Mouse (Mus musculus): ENCODE results near the gene 1520401A03Rik.

The 1520401A03Rik gene

GRCm38 (mm10) chr17:23700079-23700478, 22.5 kb downstream of the 1520401A03Rik start:
- DNase-seq (ENCODE audit: low read depth, low spot score): peak; percentile 78

- DNase-seq (ENCODE audit: low read depth, low spot score): no peak
Measured at GRCm38 (mm10) chr17:23699131-23700077, 23.2 kb downstream of the 1520401A03Rik start.

- no peak for DNase-seq (ENCODE audit: low read depth, low spot score)
Measured at GRCm38 (mm10) chr17:23695801-23696200, 26.8 kb downstream of the 1520401A03Rik start.

- DNase-seq (ENCODE audit: low read depth, low spot score): no peak
Measured at GRCm38 (mm10) chr17:23694491-23694890, 28.1 kb downstream of the 1520401A03Rik start.

- DNase-seq (ENCODE audit: low read depth, low spot score): no peak
Measured at GRCm38 (mm10) chr17:23683856-23684672, 38.5 kb downstream of the 1520401A03Rik start, which contains the start of gene Cldn9. Gene Cldn9, minus strand, starts transcription at chr17:23684026.

GRCm38 (mm10) chr17:23683226-23683625, 39.4 kb downstream of the 1520401A03Rik start:
- DNase-seq (ENCODE audit: low read depth, low spot score): no peak

- no peak for DNase-seq (ENCODE audit: low read depth, low spot score)
Measured at GRCm38 (mm10) chr17:23682530-23682929, 40.1 kb downstream of the 1520401A03Rik start.

- DNase-seq (ENCODE audit: low read depth, low spot score): no peak
Measured at GRCm38 (mm10) chr17:23682092-23682491, 40.5 kb downstream of the 1520401A03Rik start.

GRCm38 (mm10) chr17:23681086-23681485, 41.5 kb downstream of the 1520401A03Rik start:
- no peak for DNase-seq (ENCODE audit: low read depth, low spot score)

GRCm38 (mm10) chr17:23680336-23680735, 42.2 kb downstream of the 1520401A03Rik start:
- DNase-seq (ENCODE audit: low read depth, low spot score): no peak

- DNase-seq (ENCODE audit: low read depth, low spot score): no peak
Measured at GRCm38 (mm10) chr17:23679127-23679835, 43.3 kb downstream of the 1520401A03Rik start, which contains the start of gene Cldn6. Gene Cldn6, plus strand, starts transcription at chr17:23679249.

GRCm38 (mm10) chr17:23677236-23677679, 45.3 kb downstream of the 1520401A03Rik start, which contains the start of gene Tnfrsf12a:
Gene Tnfrsf12a, minus strand, starts transcription at chr17:23677468.
- peak; percentile 56 for DNase-seq (ENCODE audit: low read depth, low spot score)

GRCm38 (mm10) chr17:23676473-23677031, 46.0 kb downstream of the 1520401A03Rik start:
- DNase-seq (ENCODE audit: low read depth, low spot score): no peak

- no peak for DNase-seq (ENCODE audit: low read depth, low spot score)
Measured at GRCm38 (mm10) chr17:23675564-23676281, 46.9 kb downstream of the 1520401A03Rik start.

GRCm38 (mm10) chr17:23675127-23675526, 47.5 kb downstream of the 1520401A03Rik start:
- no peak for DNase-seq (ENCODE audit: low read depth, low spot score)

GRCm38 (mm10) chr17:23674271-23674952, 48.2 kb downstream of the 1520401A03Rik start:
- no peak for DNase-seq (ENCODE audit: low read depth, low spot score)

GRCm38 (mm10) chr17:23673424-23674073, 49.0 kb downstream of the 1520401A03Rik start, which contains the start of the genes Hcfc1r1 and Thoc6:
Gene Hcfc1r1, plus strand, starts transcription at chr17:23673596.
Gene Thoc6, minus strand, starts transcription at chr17:23673882.
- DNase-seq (ENCODE audit: low read depth, low spot score): peak; percentile 87

GRCm38 (mm10) chr17:23672761-23673160, 49.8 kb downstream of the 1520401A03Rik start:
- no peak for DNase-seq (ENCODE audit: low read depth, low spot score)

GRCm38 (mm10) chr17:23671519-23671918, 51.1 kb downstream of the 1520401A03Rik start:
- no peak for DNase-seq (ENCODE audit: low read depth, low spot score)

Data from retina, postnatal 7 days (tissue).